Mouse (Mus musculus): ENCODE measurements around the gene Gm5114. TPM values are rescaled to one million over a fixed set of nuclear protein-coding genes. Genes with fewer than 3 reads are reported as not detected.
"Not testable (repeated sequence)": the region's sequence is repeated elsewhere in the genome, so short reads cannot be mapped to it uniquely, and the experiment has no call there.

Gene Gm5114
- not detected in 2 replicates for polyA plus RNA-seq (2015; fragmentation: Nextera tagmentation; extraction: Ambion mirVana)

- not testable (repeated sequence) for H3K9me3 ChIP-seq (replicated peaks); H3K36me3 ChIP-seq; H3K4me2 ChIP-seq; H3K4me3 ChIP-seq; H3K9ac ChIP-seq; H3K4me1 ChIP-seq (replicated peaks); H3K27me3 ChIP-seq; H3K27ac ChIP-seq; ATAC-seq (replicated peaks; ENCODE audit: insufficient number of reproducible peaks, insufficient read depth, low FRiP score, low read depth)
- WGBS: 57% methylated on average over 1 of the region's 1 CpGs
These were observed at the start of gene Gm5114 for GRCm38 (mm10) chr7:39413060-39413459. TSS of gene Gm5114 (minus strand) at chr7:39413160.

- WGBS: 13% methylated on average over 6 of the region's 6 CpGs
- Histone ChIP-seq H3K9ac (no peak overlapping the region), H3K4me1 (replicated peaks) (no peaks in the 10 kb centered on the region), H3K27ac (no peak overlapping the region), H3K9me3 (replicated peaks) (no peaks in the 10 kb centered on the region), H3K27me3 (no peaks in the 10 kb centered on the region), H3K4me3 (no peak overlapping the region), H3K4me2 (no peak overlapping the region), H3K36me3 (no peaks in the 10 kb centered on the region)
- 0 out of 2 replicates have a peak, but pooled peaks have one; percentile 18 for ATAC-seq (replicated peaks; ENCODE audit: insufficient number of reproducible peaks, insufficient read depth, low FRiP score, low read depth)
These were observed 42.8 kb upstream of the Gm5114 start for GRCm38 (mm10) chr7:39455806-39456205.

- H3K36me3 ChIP-seq: no peaks in the 10 kb centered on the region
- H3K4me3 ChIP-seq: peak overlapping the region; percentile 79
- H3K9me3 ChIP-seq (replicated peaks): no peaks in the 10 kb centered on the region
- H3K9ac ChIP-seq: peak overlapping the region; percentile 80
- peaks cover 8% of the 10 kb centered on the region; the same call in 1 of the 2 replicates for H3K27me3 ChIP-seq
- H3K4me2 ChIP-seq: peak overlapping the region; percentile 79
- peaks cover 5% of the 10 kb centered on the region for H3K4me1 ChIP-seq (replicated peaks)
- H3K27ac ChIP-seq: peak overlapping the region; percentile 46
- ATAC-seq (replicated peaks; ENCODE audit: insufficient number of reproducible peaks, insufficient read depth, low FRiP score, low read depth): peak; percentile 99
- WGBS: 1% methylated on average over 36 of the region's 36 CpGs
These were observed 36.5 kb upstream of the Gm5114 start for GRCm38 (mm10) chr7:39449260-39450021.

GRCm38 (mm10) chr7:39448626-39449242 is 35.8 kb upstream of the Gm5114 start:
- 57% methylated on average over 11 of the region's 11 CpGs for WGBS
- peaks cover 5% of the 10 kb centered on the region for H3K4me1 ChIP-seq (replicated peaks)
- peak overlapping the region; percentile 79 for H3K4me2 ChIP-seq
- peak overlapping the region; percentile 79 for H3K4me3 ChIP-seq
- H3K9me3 ChIP-seq (replicated peaks): no peaks in the 10 kb centered on the region
- no peak overlapping the region for H3K9ac ChIP-seq
- H3K27ac ChIP-seq: no peak overlapping the region
- H3K27me3 ChIP-seq: peaks cover 8% of the 10 kb centered on the region; the same call in 1 of the 2 replicates
- ATAC-seq (replicated peaks; ENCODE audit: insufficient number of reproducible peaks, insufficient read depth, low FRiP score, low read depth): no peak
- H3K36me3 ChIP-seq: no peaks in the 10 kb centered on the region

DNA sequence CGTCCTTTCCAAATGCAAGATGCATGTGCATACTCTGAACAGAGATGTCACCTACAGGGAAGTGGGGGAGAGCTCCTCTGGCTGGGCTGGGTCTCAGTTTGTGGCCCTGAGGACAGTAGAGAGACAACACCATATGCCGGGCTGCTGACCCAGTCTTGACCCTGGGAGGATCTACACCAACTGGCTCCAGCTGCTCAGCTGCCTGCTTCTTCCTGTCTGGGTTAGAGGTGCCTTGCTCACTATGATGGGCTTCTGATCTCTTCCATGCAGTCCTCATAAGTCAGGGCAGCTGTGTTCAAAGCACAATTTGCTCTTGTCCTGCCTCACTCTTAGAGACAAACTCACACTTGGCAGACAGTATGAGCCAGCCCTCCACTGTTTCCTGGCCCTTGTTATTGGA is 28.3 kb upstream of the Gm5114 start:
- H3K9ac ChIP-seq: no peak overlapping the region
- H3K9me3 ChIP-seq (replicated peaks): no peaks in the 10 kb centered on the region
- no peak for ATAC-seq (replicated peaks; ENCODE audit: insufficient number of reproducible peaks, insufficient read depth, low FRiP score, low read depth)
- peaks cover 8% of the 10 kb centered on the region; the same call in 1 of the 2 replicates for H3K27me3 ChIP-seq
- H3K4me1 ChIP-seq (replicated peaks): no peaks in the 10 kb centered on the region
- no peak overlapping the region for H3K4me2 ChIP-seq
- H3K36me3 ChIP-seq: no peaks in the 10 kb centered on the region
- H3K27ac ChIP-seq: no peak overlapping the region
- no peak overlapping the region for H3K4me3 ChIP-seq
- WGBS: 39% methylated on average over 2 of the region's 2 CpGs

DNA sequence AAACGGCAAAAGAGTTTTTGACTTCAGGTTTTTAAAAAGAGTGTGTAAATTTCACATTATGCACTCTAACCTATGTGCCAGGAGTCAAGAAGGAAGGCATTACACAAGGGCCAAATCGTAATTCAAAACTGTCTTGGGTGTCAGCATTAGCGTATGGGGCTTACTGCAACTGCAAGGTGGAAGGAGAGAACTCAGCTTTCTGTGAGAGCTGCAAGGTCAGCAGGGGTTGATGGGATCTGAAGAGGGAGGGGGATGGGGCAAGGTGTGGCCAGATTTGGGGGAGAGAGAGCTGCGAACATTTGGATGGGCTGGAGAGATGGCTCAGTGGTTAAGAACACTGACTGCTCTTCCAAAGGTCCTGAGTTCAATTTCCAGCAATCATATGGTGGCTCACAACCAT is 27.4 kb upstream of the Gm5114 start:
- Histone ChIP-seq H3K4me1 (replicated peaks) (no peaks in the 10 kb centered on the region), H3K27ac (no peak overlapping the region), H3K9me3 (replicated peaks) (no peaks in the 10 kb centered on the region), H3K9ac (no peak overlapping the region), H3K27me3 (peaks cover 4% of the 10 kb centered on the region; the same call in 1 of the 2 replicates), H3K4me3 (no peak overlapping the region), H3K4me2 (no peak overlapping the region), H3K36me3 (no peaks in the 10 kb centered on the region)
- WGBS: 69% methylated on average over 4 of the region's 4 CpGs
- ATAC-seq (replicated peaks; ENCODE audit: insufficient number of reproducible peaks, insufficient read depth, low FRiP score, low read depth): no peak

Small RNA genes within 50 kb of the gene (microRNA-seq; reads per million reads assigned to microRNA genes)
- not detected for gene Gm27437

Other genes with a start within 250 kb of the Gm5114 start
- 1.2 and 1.4 TPM in 2 replicates for gene Zfp619, start 104.6 kb upstream of the Gm5114 start, polyA plus RNA-seq (2015; fragmentation: Nextera tagmentation; extraction: Ambion mirVana)